Mouse (Mus musculus) testis, adult 2 months (tissue): ENCODE results near the gene Cmss1.

ENCODE experiments used
- CTCF ChIP-seq: fragments of 200-500 bp; IDR thresholded peaks from 2 replicates; pipeline ENCODE4 v1.5.1; 2012; ENCODE audit warnings: low read depth, mild to moderate bottlenecking, inconsistent platforms, low read length, moderate library complexity; ENCODE audit not compliant: control insufficient read depth, insufficient read depth, insufficient replicate concordance
- POLR2A ChIP-seq: fragments of 200-500 bp; IDR thresholded peaks from 2 replicates; pipeline ENCODE4 v1.6.1; 2012; ENCODE audit warnings: low read depth, mild to moderate bottlenecking, inconsistent platforms, low read length, moderate library complexity; ENCODE audit not compliant: control insufficient read depth

- TF ChIP-seq CTCF, result no peak
- no peak for TF ChIP-seq POLR2A
Measured at GRCm38 (mm10) chr16:57482911-57483310, 123.8 kb downstream of the Cmss1 start.
